Mouse (Mus musculus) CH12.LX (cell line): ENCODE results near the gene Atf1.

Experiments
- CTCF ChIP-seq, 2 experiments: IDR thresholded peaks in 1 of 2; conservative IDR thresholded peaks in 1 of 2; 2 replicates each; pipeline ENCODE4 v1.5.1; 2011 to 2012; ENCODE audit warnings: low read depth in 2 of 2, low read length in 2 of 2, improper control_type of control experiment in 1 of 2, inconsistent platforms in 1 of 2, mild to moderate bottlenecking in 1 of 2, moderate library complexity in 1 of 2
- HCFC1 ChIP-seq: IDR thresholded peaks from 2 replicates; pipeline ENCODE4 v1.6.1; 2012; ENCODE audit warnings: low read depth, mild to moderate bottlenecking, inconsistent platforms, low read length, improper control_type of control experiment

GRCm38 (mm10) chr15:100258646-100259425, 31.2 kb downstream of the Atf1 start:
- TF ChIP-seq CTCF (conservative IDR thresholded peaks at IDR 0.05 in 1 of 2, IDR thresholded peaks at IDR 0.05 in 1 of 2; ENCODE audit: low read depth in 2 of 2, low read length in 2 of 2) (no peak), HCFC1 (no peak)
